Mouse (Mus musculus): ENCODE measurements at regions not wholly inside any gene's neighbourhood (a gene's known extent, or its start where the extent isn't known, plus 50 kb on each side); places are given as distances from the start of the nearest gene placed in this dataset.

GRCm38 (mm10) chr10:118737064-118737463 is 132.9 kb downstream of the Dyrk2 start:
- TF ChIP-seq CTCF (IDR thresholded peaks at IDR 0.05; ENCODE audit: extremely low read depth, insufficient read depth, insufficient read length, insufficient replicate concordance) = no peak
- no peak for TF ChIP-seq POLR2A (IDR thresholded peaks at IDR 0.05; ENCODE audit: low read depth, low read length)
